Comparison of ENCODE assay signal across 27 mouse cellular contexts in the genomic region with DNA sequence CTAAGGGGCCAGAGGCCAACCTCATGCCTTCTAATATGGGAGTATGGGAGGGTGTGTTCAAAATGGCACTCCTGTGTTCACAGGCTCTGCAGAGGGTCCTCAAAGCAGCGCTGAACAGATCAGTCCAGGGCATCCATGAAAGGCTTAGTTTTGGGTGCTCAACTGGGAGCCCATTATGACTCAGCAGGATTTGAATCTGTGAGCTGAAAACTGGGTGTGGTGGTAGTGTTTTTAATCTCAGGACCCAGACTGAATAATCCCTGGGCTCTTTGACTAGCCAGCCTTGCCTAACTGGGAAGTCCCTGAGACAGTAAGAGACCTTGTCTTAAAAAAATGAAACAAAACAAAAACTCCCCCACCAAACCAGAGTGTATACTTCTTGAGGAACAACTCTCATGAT. TPM values are rescaled to one million over a fixed set of nuclear protein-coding genes. Genes with fewer than 3 reads are reported as not detected.
A peak's percentile ranks its signal among the peaks of the same experiment; 100 is the strongest.
DNase-seq lines count a peak whose midpoint lies in the region; ATAC-seq and TF ChIP-seq lines count a peak whose summit lies in the region.
"Had no signal": no experiment of that assay in that cellular context is flagged by ENCODE, and none has a peak within 500 bp of the region (broad histone marks: within the 10 kb centered on the region; RNA-seq: fewer than 3 reads in every experiment).

No protein-coding gene starts in this region.

- ATAC-seq in G1E (ENCODE audit: extremely low read depth, insufficient number of reproducible peaks, low FRiP score, poor library complexity, severe bottlenecking): peak; percentile 61; the same call in 1 of the 2 replicates
- peak; percentile 36; the same call in 1 of the 2 replicates for ATAC-seq in liver, embryonic 14.5 days (ENCODE audit: insufficient read depth)
- no peak for ATAC-seq in stomach, postnatal 0 days (ENCODE audit: low FRiP score, low TSS enrichment)
- ATAC-seq: CD4-positive, CD25-positive, alpha-beta regulatory T cell, adult 4 months; forebrain, embryonic 14.5 days; forebrain, postnatal 0 days; hindbrain, embryonic 16.5 days had no signal

- peak; percentile 56 for TF ChIP-seq EP300 in CH12.LX (IDR thresholded peaks at IDR 0.05; ENCODE audit: low read length)
- 0 out of 2 replicates have a peak, but pooled peaks have one; percentile 16 for TF ChIP-seq EP300 in liver, embryonic 14.5 days (IDR thresholded peaks at IDR 0.05; ENCODE audit: low read depth)
- no peak for TF ChIP-seq EP300 in stomach, postnatal 0 days (optimal IDR thresholded peaks at IDR 0.05)

- peaks cover 3% of the 10 kb centered on the region for H3K79me2 ChIP-seq in CH12.LX (replicated peaks; ENCODE audit: control insufficient read depth, extremely low read depth, insufficient read depth, poor library complexity, severe bottlenecking)

- in situ Hi-C loops in CH12.LX (cut with MboI; ENCODE audit: low pct_ligation_motif_present, low pct_unique_long_range_greater_than_20kb, low sequenced_read_pairs): no loop called here

- no peaks in the 10 kb centered on the region for H3K9me3 ChIP-seq in CH12.LX (replicated peaks; ENCODE audit: low read length)
- no peaks in the 10 kb centered on the region for H3K9me3 ChIP-seq in G1E (replicated peaks)
- no peaks in the 10 kb centered on the region for H3K9me3 ChIP-seq in liver, embryonic 14.5 days (ENCODE audit: control insufficient read depth, low read length)
- no peaks in the 10 kb centered on the region for H3K9me3 ChIP-seq in stomach, postnatal 0 days (ENCODE audit: control insufficient read depth, low read length)
- H3K9me3 ChIP-seq: embryonic facial prominence, embryonic 12.5 days; embryonic facial prominence, embryonic 15.5 days; heart, embryonic 12.5 days; heart, embryonic 15.5 days; hindbrain, embryonic 10.5 days; hindbrain, embryonic 13.5 days had no signal

- H3K27me3 ChIP-seq in CH12.LX (replicated peaks): no peaks in the 10 kb centered on the region
- H3K27me3 ChIP-seq in G1E (ENCODE audit: insufficient read depth, low read length): peaks cover 21% of the 10 kb centered on the region
- H3K27me3 ChIP-seq in liver, embryonic 14.5 days (ENCODE audit: control insufficient read depth, insufficient read depth, low read length): peaks cover 16% of the 10 kb centered on the region
- no peaks in the 10 kb centered on the region for H3K27me3 ChIP-seq in stomach, postnatal 0 days (ENCODE audit: control insufficient read depth, insufficient read depth, low read length)
- H3K27me3 ChIP-seq: embryonic facial prominence, embryonic 12.5 days; embryonic facial prominence, embryonic 15.5 days; heart, embryonic 12.5 days; heart, embryonic 15.5 days had no signal

- no peak overlapping the region for H3K9ac ChIP-seq in CH12.LX (ENCODE audit: insufficient read depth, low read depth)
- H3K9ac ChIP-seq in liver, embryonic 14.5 days (replicated peaks): no peak overlapping the region
- H3K9ac ChIP-seq in stomach, postnatal 0 days (ENCODE audit: low read length): no peak overlapping the region
- H3K9ac ChIP-seq: embryonic facial prominence, embryonic 12.5 days; embryonic facial prominence, embryonic 15.5 days; forebrain, postnatal 0 days; heart, embryonic 12.5 days; heart, embryonic 15.5 days; hindbrain, embryonic 13.5 days had no signal

- no peak for TF ChIP-seq CTCF in CH12.LX (conservative IDR thresholded peaks at IDR 0.05 in 1 of 2, IDR thresholded peaks at IDR 0.05 in 1 of 2; ENCODE audit: low read depth in 2 of 2, low read length in 2 of 2)
- no peak for TF ChIP-seq CTCF in G1E (IDR thresholded peaks at IDR 0.05; ENCODE audit: low read depth, low read length)
- no peak for TF ChIP-seq CTCF in liver, embryonic 14.5 days (IDR thresholded peaks at IDR 0.05; ENCODE audit: low read depth)
- TF ChIP-seq CTCF in stomach, postnatal 0 days (IDR thresholded peaks at IDR 0.05; ENCODE audit: low read depth): no peak

- H3K36me3 ChIP-seq in CH12.LX (replicated peaks in 1 of 2; ENCODE audit: control insufficient read depth in 1 of 2, insufficient read depth in 1 of 2, low read length in 1 of 2) (no peaks in the 10 kb centered on the region), G1E (replicated peaks) (no peaks in the 10 kb centered on the region)
- no peaks in the 10 kb centered on the region for H3K36me3 ChIP-seq in liver, embryonic 14.5 days (replicated peaks; ENCODE audit: control insufficient read depth, insufficient read depth, low read depth)
- H3K36me3 ChIP-seq in stomach, postnatal 0 days (ENCODE audit: control insufficient read depth, insufficient read depth, low read length): no peaks in the 10 kb centered on the region
- H3K36me3 ChIP-seq: embryonic facial prominence, embryonic 12.5 days; embryonic facial prominence, embryonic 15.5 days; heart, embryonic 12.5 days; heart, embryonic 15.5 days; hindbrain, embryonic 10.5 days; hindbrain, embryonic 13.5 days had no signal

- dilution Hi-C loops in CH12.LX (cut with MboI; ENCODE audit: extremely low pct_ligation_motif_present, extremely low pct_unique_long_range_greater_than_20kb, low sequenced_read_pairs): no loop called here

- no peak overlapping the region for H3K4me2 ChIP-seq in CH12.LX (ENCODE audit: insufficient read depth, low read depth, poor library complexity, severe bottlenecking)
- H3K4me2 ChIP-seq in liver, embryonic 14.5 days (ENCODE audit: low read depth): no peak overlapping the region
- no peak overlapping the region for H3K4me2 ChIP-seq in stomach, postnatal 0 days (replicated peaks; ENCODE audit: low read depth)
- H3K4me2 ChIP-seq: embryonic facial prominence, embryonic 12.5 days; embryonic facial prominence, embryonic 15.5 days; heart, embryonic 12.5 days; heart, embryonic 15.5 days; hindbrain, embryonic 13.5 days had no signal

- TF ChIP-seq POLR2A in CH12.LX (IDR thresholded peaks at IDR 0.05; ENCODE audit: low read depth, low read length): no peak

- DNase-seq in CH12.LX (ENCODE audit: extremely low read depth) (no peak), G1E (ENCODE audit: low spot score) (peak; percentile 27)
- DNase-seq in c-Kit-positive CD71-positive TER-119-positive erythroid progenitor cells, embryonic 14.5 days (ENCODE audit: low spot score): peak; percentile 40
- peak in 2 of 3 experiments; percentile 42 to 63 for DNase-seq in liver, embryonic 14.5 days (ENCODE audit: low read depth in 3 of 3, low spot score in 3 of 3)
- DNase-seq in kidney, adult 11 months: no peak
- DNase-seq in right cerebral cortex, adult 18-20 months: no peak
- DNase-seq in stomach, postnatal 0 days (ENCODE audit: low spot score): no peak
- DNase-seq in gastrocnemius, adult 18-20 months (ENCODE audit: low spot score): no peak
- DNase-seq: adrenal gland, adult 8-10 months; adrenal gland, postnatal 25 days; cerebellum, adult 11 months; cerebellum, adult 2 months; cerebellum, adult 9-11 months; cerebellum, postnatal 25 days; forebrain, postnatal 0 days; heart, adult 18-20 months; heart, postnatal 10 days; heart, postnatal 36 days had no signal

- no peak overlapping the region for H3K27ac ChIP-seq in CH12.LX (ENCODE audit: insufficient read depth, low read depth)
- H3K27ac ChIP-seq in liver, embryonic 14.5 days: no peak overlapping the region
- no peak overlapping the region for H3K27ac ChIP-seq in stomach, postnatal 0 days (replicated peaks)
- H3K27ac ChIP-seq: embryonic facial prominence, embryonic 12.5 days; embryonic facial prominence, embryonic 15.5 days; heart, embryonic 15.5 days; hindbrain, embryonic 10.5 days; hindbrain, embryonic 13.5 days had no signal

- H3K4me3 ChIP-seq in CH12.LX (replicated peaks in 1 of 3; ENCODE audit: low read depth in 2 of 3, low read length in 2 of 3, poor library complexity in 1 of 3) (no peak overlapping the region), G1E (ENCODE audit: low read depth, low read length) (no peak overlapping the region)
- no peak overlapping the region for H3K4me3 ChIP-seq in liver, embryonic 14.5 days (ENCODE audit: insufficient read depth in 1 of 2, low read depth in 2 of 2, low read length in 2 of 2)
- H3K4me3 ChIP-seq in stomach, postnatal 0 days (ENCODE audit: low read depth, low read length): no peak overlapping the region
- H3K4me3 ChIP-seq: embryonic facial prominence, embryonic 12.5 days; embryonic facial prominence, embryonic 15.5 days; heart, embryonic 12.5 days; heart, embryonic 15.5 days; hindbrain, embryonic 10.5 days; hindbrain, embryonic 13.5 days had no signal

- TF ChIP-seq RAD21 in CH12.LX (IDR thresholded peaks at IDR 0.05; ENCODE audit: low read depth, low read length): no peak

- H3K4me1 ChIP-seq in CH12.LX (ENCODE audit: control insufficient read depth in 1 of 2, insufficient read depth in 2 of 2) (peaks cover 21 to 43% of the 10 kb centered on the region in 2 experiments), G1E (ENCODE audit: insufficient read depth, low read depth, low read length) (peaks cover 55% of the 10 kb centered on the region)
- peaks cover 7 to 18% of the 10 kb centered on the region in 2 experiments; a peak in 3 of 4 replicates for H3K4me1 ChIP-seq in liver, embryonic 14.5 days (replicated peaks; ENCODE audit: control insufficient read depth in 2 of 2, insufficient read depth in 2 of 2, low read length in 1 of 2)
- 0 out of 2 replicates have a peak, but pooled peaks cover 2% of the 10 kb centered on the region for H3K4me1 ChIP-seq in stomach, postnatal 0 days (replicated peaks; ENCODE audit: control insufficient read depth, insufficient read depth)
- H3K4me1 ChIP-seq: embryonic facial prominence, embryonic 12.5 days had no signal

- WGBS in liver, embryonic 14.5 days (ENCODE audit: insufficient replicate concordance): 76% methylated on average over 1 of the region's 1 CpGs
- 85% methylated on average over 1 of the region's 1 CpGs for WGBS in stomach, postnatal 0 days

TF ChIP-seq in CH12.LX, 34 proteins besides CTCF, POLR2A, EP300 and RAD21 (continues in another document):
- TF ChIP-seq MXI1 (IDR thresholded peaks at IDR 0.05; ENCODE audit: low read depth, low read length): no peak
- peak; percentile 89 for TF ChIP-seq IRF4 (IDR thresholded peaks at IDR 0.05; ENCODE audit: low read depth, low read length)
- 0 out of 2 replicates have a peak, but pooled peaks have one; percentile 32 for TF ChIP-seq MAFK (IDR thresholded peaks at IDR 0.05; ENCODE audit: insufficient replicate concordance, low read length)
- peak; percentile 53 for TF ChIP-seq ZNF384 (IDR thresholded peaks at IDR 0.05; ENCODE audit: low read depth, low read length)
- no peak for TF ChIP-seq TBP (conservative IDR thresholded peaks at IDR 0.05; ENCODE audit: low read depth, low read length)
- no peak for TF ChIP-seq SIN3A (IDR thresholded peaks at IDR 0.05; ENCODE audit: low read length)
- peak; percentile 61 for TF ChIP-seq JUND (conservative IDR thresholded peaks at IDR 0.05; ENCODE audit: low read depth, low read length)

RNA-seq across cellular contexts. Expression of a gene that starts 4.3 kb away (rescaled TPM):
- total RNA-seq in CH12.LX (2012; rRNA removed): 30.5 and 39.9 TPM in 2 replicates
- 27.5 and 31.0 TPM in 2 replicates for total RNA-seq in CH12.LX (2014; rRNA removed)
- polyA plus RNA-seq in CH12.LX (2012; ENCODE audit: insufficient read length, low read depth): 36.7 and 44.7 TPM in 2 replicates
- total RNA-seq in G1E (2014; fragmentation: Nextera tagmentation): 180 and 210 TPM in 2 replicates
- 95.8 and 98.6 TPM in 2 replicates for total RNA-seq in G1E (2017)
- polyA plus RNA-seq in G1E (2012): 113 and 162 TPM in 2 replicates
- polyA plus RNA-seq in liver, embryonic 14.5 days (2012; rRNA removed): 8.6 and 9.7 TPM in 2 replicates
- polyA plus RNA-seq in liver, embryonic 14.5 days (2014; fragmentation: Nextera tagmentation; extraction: Ambion mirVana): 25.1 and 25.2 TPM in 2 replicates
- polyA plus RNA-seq in stomach, postnatal 0 days (2015; fragmentation: Nextera tagmentation; extraction: Ambion mirVana): 43.7 and 43.8 TPM in 2 replicates
- 10 to 100 TPM; 11.5 to 14.0 TPM for total RNA-seq in gastrocnemius, adult 18-20 months (2021)

Comparison
In these comparisons a context has a peak if more than half of its experiments do, and no peak if none do; other contexts are left out.
1. DNase-seq: peak in G1E (single experiment), c-Kit-positive CD71-positive TER-119-positive erythroid progenitor cells, embryonic 14.5 days (single experiment) and liver, embryonic 14.5 days (2 of 3); none in CH12.LX (single experiment), kidney, adult 11 months (single experiment), right cerebral cortex, adult 18-20 months (single experiment), stomach, postnatal 0 days (single experiment) and gastrocnemius, adult 18-20 months (single experiment).